ENCODE assay signal across 8 mouse cellular contexts in genomic region chr7:24399256-24400081, GRCm38 (mm10). TPM values are rescaled to one million over a fixed set of nuclear protein-coding genes. Genes with fewer than 3 reads are reported as not detected.
DNase-seq lines count a peak whose midpoint lies in the region; ATAC-seq and TF ChIP-seq lines count a peak whose summit lies in the region.

Smg9 (plus strand) TSS chr7:24399619.

- H3K36me3 ChIP-seq in MEL (ENCODE audit: control insufficient read depth in 1 of 2, insufficient read depth in 2 of 2, low read length in 2 of 2), result peaks cover 2 to 35% of the 10 kb centered on the region in 2 experiments; a peak in 3 of 4 replicates
- H3K36me3 ChIP-seq in forebrain, postnatal 0 days (ENCODE audit: insufficient read depth), result peaks cover 9% of the 10 kb centered on the region
- 0 out of 2 replicates have a peak, but pooled peaks cover 5% of the 10 kb centered on the region for H3K36me3 ChIP-seq in lung, embryonic 16.5 days (ENCODE audit: control insufficient read depth, insufficient read depth, low read length)

- TF ChIP-seq POLR2A in MEL (IDR thresholded peaks at IDR 0.05; ENCODE audit: control insufficient read depth in 1 of 2, insufficient read depth in 1 of 2, low read depth in 1 of 2, low read length in 2 of 2, poor library complexity in 1 of 2), result peak; percentile 65 to 90; a peak in 3 of 4 replicates
- TF ChIP-seq POLR2A in cerebellum, adult 2 months (IDR thresholded peaks at IDR 0.05; ENCODE audit: borderline replicate concordance, insufficient read depth, low read length), result peak; percentile 90

- no peaks in the 10 kb centered on the region for H3K27me3 ChIP-seq in MEL (ENCODE audit: control insufficient read depth in 1 of 2, insufficient read depth in 2 of 2, low read length in 2 of 2)
- no peaks in the 10 kb centered on the region for H3K27me3 ChIP-seq in cerebellum, adult 2 months (ENCODE audit: control insufficient read depth, insufficient read depth, low read length)
- no peaks in the 10 kb centered on the region for H3K27me3 ChIP-seq in forebrain, postnatal 0 days (ENCODE audit: insufficient read depth, low read length)
- H3K27me3 ChIP-seq in lung, embryonic 16.5 days (ENCODE audit: control insufficient read depth, insufficient read depth, low read depth, low read length), result no peaks in the 10 kb centered on the region

- peak within 1 kb of the TSS; percentile 98 for H3K27ac ChIP-seq in MEL (ENCODE audit: control insufficient read depth, low read depth, low read length)
- H3K27ac ChIP-seq in cerebellum, adult 2 months (ENCODE audit: insufficient read depth, low read length), result peak within 1 kb of the TSS; percentile 57
- H3K27ac ChIP-seq in forebrain, postnatal 0 days (ENCODE audit: low read depth, low read length), result peak within 1 kb of the TSS; percentile 98
- H3K27ac ChIP-seq in lung, embryonic 16.5 days (ENCODE audit: low read length), result peak within 1 kb of the TSS; percentile 98

- WGBS in cerebellum, adult 2 months, result 3% methylated on average over 66 of the region's 66 CpGs
- WGBS in forebrain, postnatal 0 days, result 4% methylated on average over 63 of the region's 66 CpGs
- 2% methylated on average over 66 of the region's 66 CpGs for WGBS in lung, embryonic 16.5 days

- peak within 1 kb of the TSS; percentile 72 to 82 for H3K4me3 ChIP-seq in MEL (ENCODE audit: control insufficient read depth in 1 of 2, insufficient read depth in 1 of 2, low read depth in 2 of 2, low read length in 2 of 2)
- H3K4me3 ChIP-seq in cerebellum, adult 2 months (replicated peaks; ENCODE audit: insufficient read depth, low read depth, low read length), result peak within 1 kb of the TSS; percentile 62
- peak within 1 kb of the TSS; percentile 62 for H3K4me3 ChIP-seq in forebrain, postnatal 0 days (ENCODE audit: low read depth, low read length)
- peak within 1 kb of the TSS; percentile 68 for H3K4me3 ChIP-seq in lung, embryonic 16.5 days (ENCODE audit: low read length)

- TF ChIP-seq EP300 in MEL (IDR thresholded peaks at IDR 0.05; ENCODE audit: low read depth in 1 of 2, low read length in 2 of 2), result peak in 1 of 2 experiments; percentile 69; a peak in 2 of 4 replicates

- H3K4me1 ChIP-seq in MEL (ENCODE audit: control insufficient read depth in 1 of 2, insufficient read depth in 2 of 2, low read length in 2 of 2), result peaks cover 17 to 42% of the 10 kb centered on the region in 2 experiments
- peaks cover 13% of the 10 kb centered on the region for H3K4me1 ChIP-seq in cerebellum, adult 2 months (ENCODE audit: control insufficient read depth, insufficient read depth, low read length)
- H3K4me1 ChIP-seq in forebrain, postnatal 0 days (ENCODE audit: insufficient read depth), result no peaks in the 10 kb centered on the region; the same call in 1 of the 2 replicates
- peaks cover 2% of the 10 kb centered on the region; the same call in 1 of the 2 replicates for H3K4me1 ChIP-seq in lung, embryonic 16.5 days (replicated peaks; ENCODE audit: control insufficient read depth, insufficient read depth, low read length)

- no peaks in the 10 kb centered on the region for H3K9me3 ChIP-seq in MEL (replicated peaks; ENCODE audit: insufficient read depth, low read length)
- H3K9me3 ChIP-seq in forebrain, postnatal 0 days (ENCODE audit: low read length), result no peaks in the 10 kb centered on the region
- no peaks in the 10 kb centered on the region for H3K9me3 ChIP-seq in lung, embryonic 16.5 days (ENCODE audit: control insufficient read depth, low read length)

- peak; percentile 97 for ATAC-seq in forebrain, postnatal 0 days
- ATAC-seq in lung, embryonic 16.5 days (ENCODE audit: low read depth), result peak; percentile 97

- no peak for TF ChIP-seq CTCF in MEL (IDR thresholded peaks at IDR 0.05 in 2 of 3, conservative IDR thresholded peaks at IDR 0.05 in 1 of 3; ENCODE audit: control insufficient read depth in 1 of 3, insufficient read depth in 1 of 3, low read depth in 2 of 3, low read length in 3 of 3, poor library complexity in 1 of 3, severe bottlenecking in 1 of 3)
- TF ChIP-seq CTCF in cerebellum, adult 2 months (IDR thresholded peaks at IDR 0.05; ENCODE audit: borderline replicate concordance, insufficient read depth, low read depth, low read length), result no peak
- no peak for TF ChIP-seq CTCF in forebrain, postnatal 0 days (IDR thresholded peaks at IDR 0.05; ENCODE audit: low read depth)

- H3K9ac ChIP-seq in MEL (ENCODE audit: control insufficient read depth, low read depth, low read length, poor library complexity, severe bottlenecking), result peak within 1 kb of the TSS; percentile 94
- peak within 1 kb of the TSS; percentile 65 for H3K9ac ChIP-seq in forebrain, postnatal 0 days
- H3K9ac ChIP-seq in lung, embryonic 16.5 days (ENCODE audit: low read length), result peak within 1 kb of the TSS; percentile 82

- no peak for TF ChIP-seq RAD21 in MEL (IDR thresholded peaks at IDR 0.05; ENCODE audit: low read depth, low read length)

- H3K79me2 ChIP-seq in MEL (ENCODE audit: control insufficient read depth, insufficient read depth, low read length, poor library complexity), result peaks cover 32% of the 10 kb centered on the region

- peak within 1 kb of the TSS; percentile 45 for H3K4me2 ChIP-seq in forebrain, postnatal 0 days (ENCODE audit: low read depth)
- peak within 1 kb of the TSS; percentile 67 for H3K4me2 ChIP-seq in lung, embryonic 16.5 days (ENCODE audit: low read depth, low read length)

- peak; percentile 99 for DNase-seq in MEL (ENCODE audit: low read depth, low spot score)
- DNase-seq in cerebellum, adult 2 months, result peak; percentile 97 to 98
- DNase-seq in forebrain, postnatal 0 days, result peak; percentile 100
- peak; percentile 98 for DNase-seq in heart, postnatal 4 days
- peak; percentile 79 for DNase-seq in layer of hippocampus, adult 9-10 months (ENCODE audit: low spot score)
- DNase-seq in ovary, postnatal 10 days (ENCODE audit: low spot score), result peak; percentile 87
- DNase-seq in thymus, postnatal 10 days (ENCODE audit: low spot score in 2 of 2), result peak; percentile 95 to 98

TF ChIP-seq in MEL, 35 proteins besides CTCF, POLR2A, EP300 and RAD21 (continues in another document):
- peak; percentile 84 for TF ChIP-seq HCFC1 (IDR thresholded peaks at IDR 0.05; ENCODE audit: low read depth, low read length)
- no peak for TF ChIP-seq UBTF (IDR thresholded peaks at IDR 0.05; ENCODE audit: borderline replicate concordance, insufficient read depth, low read depth, low read length)
- peak; percentile 94 for TF ChIP-seq NELFE (IDR thresholded peaks at IDR 0.05; ENCODE audit: low read depth, low read length)
- TF ChIP-seq TAL1 (IDR thresholded peaks at IDR 0.05; ENCODE audit: low read length), result peak; percentile 66
- TF ChIP-seq MYC (IDR thresholded peaks at IDR 0.05; ENCODE audit: low read depth, low read length), result peak; percentile 84
- no peak for TF ChIP-seq USF1 (IDR thresholded peaks at IDR 0.05; ENCODE audit: low read depth, low read length)
- TF ChIP-seq TCF12 (IDR thresholded peaks at IDR 0.05; ENCODE audit: low read depth, low read length), result peak; percentile 43
- TF ChIP-seq POLR2AphosphoS2 (IDR thresholded peaks at IDR 0.05; ENCODE audit: low read length), result peak; percentile 75
- TF ChIP-seq POLR2AphosphoS5 (IDR thresholded peaks at IDR 0.05; ENCODE audit: borderline replicate concordance, low read depth, low read length), result no peak; the same call in 1 of the 2 replicates
- TF ChIP-seq JUND (IDR thresholded peaks at IDR 0.05; ENCODE audit: low read depth, low read length), result no peak
- no peak for TF ChIP-seq SMC3 (IDR thresholded peaks at IDR 0.05; ENCODE audit: low read depth, low read length)
- no peak for TF ChIP-seq RCOR1 (IDR thresholded peaks at IDR 0.05; ENCODE audit: low read depth, low read length)
- 0 out of 2 replicates have a peak, but pooled peaks have one; percentile 11 for TF ChIP-seq BHLHE40 (IDR thresholded peaks at IDR 0.05; ENCODE audit: borderline replicate concordance, low read depth, low read length)
- no peak for TF ChIP-seq CHD2 (IDR thresholded peaks at IDR 0.05; ENCODE audit: low read length)
- TF ChIP-seq MAZ (IDR thresholded peaks at IDR 0.05; ENCODE audit: low read depth, low read length), result peak; percentile 16; the same call in 1 of the 2 replicates
- peak; percentile 60; the same call in 1 of the 2 replicates for TF ChIP-seq KAT2A (conservative IDR thresholded peaks at IDR 0.05; ENCODE audit: low read depth, low read length)
- peak; percentile 81 for TF ChIP-seq MXI1 (IDR thresholded peaks at IDR 0.05; ENCODE audit: low read depth, low read length)
- peak; percentile 90; the same call in 1 of the 2 replicates for TF ChIP-seq E2F4 (IDR thresholded peaks at IDR 0.05; ENCODE audit: borderline replicate concordance, low read depth, low read length)
- TF ChIP-seq ZC3H11A (IDR thresholded peaks at IDR 0.05; ENCODE audit: low read depth, low read length), result no peak
- TF ChIP-seq MYB (IDR thresholded peaks at IDR 0.05; ENCODE audit: low read depth, low read length), result 0 out of 2 replicates have a peak, but pooled peaks have one; percentile 32
- peak; percentile 87 for TF ChIP-seq ELF1 (IDR thresholded peaks at IDR 0.05; ENCODE audit: low read depth, low read length)
- TF ChIP-seq TBP (IDR thresholded peaks at IDR 0.05; ENCODE audit: low read depth, low read length), result peak; percentile 95; the same call in 1 of the 2 replicates
- TF ChIP-seq GABPA (IDR thresholded peaks at IDR 0.05; ENCODE audit: low read depth, low read length), result no peak
- TF ChIP-seq ETS1 (IDR thresholded peaks at IDR 0.05; ENCODE audit: low read depth, low read length), result peak; percentile 80
- no peak for TF ChIP-seq CHD1 (IDR thresholded peaks at IDR 0.05; ENCODE audit: low read depth, low read length)
- TF ChIP-seq NRF1 (IDR thresholded peaks at IDR 0.05; ENCODE audit: insufficient read depth, low read depth, low read length, poor library complexity, severe bottlenecking), result peak; percentile 91
- no peak for TF ChIP-seq ZKSCAN1 (IDR thresholded peaks at IDR 0.05; ENCODE audit: low read depth, low read length)
- TF ChIP-seq GATA1 (IDR thresholded peaks at IDR 0.05; ENCODE audit: low read depth, low read length), result peak; percentile 69
- TF ChIP-seq ZMIZ1 (IDR thresholded peaks at IDR 0.05; ENCODE audit: low read depth, low read length), result peak; percentile 98
- no peak for TF ChIP-seq ZNF384 (IDR thresholded peaks at IDR 0.05; ENCODE audit: low read depth, low read length)

RNA-seq across cellular contexts. Expression of gene Smg9, which starts in this region (rescaled TPM):
- total RNA-seq in MEL (2012; rRNA removed), result 47.5 and 54.6 TPM in 2 replicates
- polyA plus RNA-seq in MEL (2012; ENCODE audit: insufficient read depth in 1 of 2, insufficient read length in 2 of 2, low read depth in 1 of 2, low replicate concordance in 2 of 2, missing spikeins in 1 of 2), result 10 to 100 TPM in 1 of 2 experiments, not detected in 1; 95.3 TPM
- 89.3 and 95.5 TPM in 2 replicates for polyA plus RNA-seq in cerebellum, adult 2 months (2012; rRNA removed)
- 23.9 and 31.8 TPM in 2 replicates for total RNA-seq in forebrain, postnatal 0 days (2014; rRNA removed)
- 25.2 and 28.5 TPM in 2 replicates for polyA plus RNA-seq in forebrain, postnatal 0 days (2015; fragmentation: Nextera tagmentation; extraction: Ambion mirVana)
- 10 to 100 TPM; 15.0 to 15.5 TPM for total RNA-seq in heart, postnatal 4 days (2021)
- 22.7 and 24.6 TPM in 2 replicates for polyA plus RNA-seq in lung, embryonic 16.5 days (2015; fragmentation: Nextera tagmentation; extraction: Ambion mirVana)

Comparison
In these comparisons a context has a peak if more than half of its experiments do, and no peak if none do; other contexts are left out.
1. Peak in every context shown above with its lines: DNase-seq, ATAC-seq, H3K4me3 ChIP-seq and H3K27ac ChIP-seq.